Mouse (Mus musculus) c-Kit-positive CD71-positive TER-119-positive erythroid progenitor cells, embryonic 14.5 days (primary cell): ENCODE measurements around the gene Olfr385.

ENCODE experiments used
- DNase-seq: peaks from one replicate; pipeline ENCODE4 v3.0.0-alpha.2; 2013; ENCODE audit warnings: low spot score

Gene Olfr385

GRCm38 (mm10) chr11:73592908-73593307 is at the start of gene Olfr385:
TSS of gene Olfr385 (minus strand) at chr11:73593008.
- no peak for DNase-seq

- DNase-seq: no peak
Observed at GRCm38 (mm10) chr11:73598294-73598693, 5.5 kb upstream of the Olfr385 start, which contains the start of gene Olfr384. TSS of gene Olfr384 (plus strand) at chr11:73598594.

GRCm38 (mm10) chr11:73583188-73583587 is 9.6 kb downstream of the Olfr385 start:
- DNase-seq: peak; percentile 7

- no peak for DNase-seq
Observed at GRCm38 (mm10) chr11:73579871-73580270, 12.9 kb downstream of the Olfr385 start.
